ENCODE assay signal across 8 mouse cellular contexts in the genomic region with DNA sequence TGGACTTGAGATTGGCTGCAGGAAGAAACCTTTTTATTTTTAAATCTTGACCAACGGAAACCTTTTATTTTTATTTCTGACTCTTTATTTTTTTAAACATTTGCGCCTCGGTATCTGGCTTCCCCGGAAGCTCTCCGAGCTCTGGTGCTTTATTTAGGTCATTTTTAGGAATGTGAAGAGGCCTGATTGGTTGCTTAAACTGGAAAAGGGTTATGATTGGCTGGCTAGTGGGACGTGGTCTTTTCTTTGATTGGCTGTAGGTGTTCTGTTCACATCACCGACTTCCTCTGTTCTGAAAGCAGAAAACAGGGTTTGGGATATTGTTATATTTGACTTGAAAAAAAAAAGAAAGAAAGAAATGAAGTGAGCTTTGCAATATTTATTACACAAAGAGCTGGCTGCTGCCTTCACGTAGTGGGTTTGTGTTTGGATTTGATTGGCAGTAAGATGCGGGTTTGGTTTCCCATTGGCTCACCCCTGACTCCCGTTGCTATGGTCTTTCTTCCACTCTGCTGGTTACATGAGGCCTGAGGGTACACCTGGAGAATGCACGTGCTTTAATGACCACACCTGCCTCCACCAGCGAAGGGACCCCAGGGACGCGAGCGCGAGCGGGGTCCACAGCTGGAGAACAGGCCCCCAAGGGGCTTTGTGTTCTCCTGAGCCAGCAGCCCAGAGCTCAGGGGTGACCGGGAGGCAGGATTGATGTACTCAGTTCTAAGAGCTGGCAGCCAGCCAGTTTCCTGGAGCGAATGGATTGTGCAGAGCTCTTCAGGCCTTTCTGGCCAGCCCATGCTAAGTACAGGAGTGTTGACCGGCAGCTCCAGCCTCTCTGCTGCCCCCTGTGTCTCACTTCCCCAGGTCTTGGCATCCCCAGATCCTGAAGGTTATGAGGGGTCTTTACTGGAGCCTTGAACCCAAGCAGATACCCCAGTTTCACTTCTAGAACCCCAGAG. TPM values are rescaled to one million over a fixed set of nuclear protein-coding genes. Genes with fewer than 3 reads are reported as not detected.
DNase-seq lines count a peak whose midpoint lies in the region; ATAC-seq and TF ChIP-seq lines count a peak whose summit lies in the region.

No protein-coding gene starts in this region.

- TF ChIP-seq POLR2A in heart, adult 2 months (IDR thresholded peaks at IDR 0.05; ENCODE audit: insufficient read depth, low read depth, low read length), result no peak

- no peaks in the 10 kb centered on the region for H3K9me3 ChIP-seq in limb, embryonic 15.5 days
- no peaks in the 10 kb centered on the region for H3K9me3 ChIP-seq in neural tube, embryonic 15.5 days (replicated peaks)

- intact Hi-C loops in heart, adult 2 months (cut with DNase I), result loop anchor here (2.0 kb wide), 1 partner anchor 22 kb away; the partner anchor contains the start of gene Clstn1

- H3K27ac ChIP-seq in heart, adult 2 months, result peak overlapping the region; percentile 63
- H3K27ac ChIP-seq in limb, embryonic 15.5 days, result no peak overlapping the region
- peak overlapping the region; percentile 89 for H3K27ac ChIP-seq in neural tube, embryonic 15.5 days (replicated peaks)

- no peak for ATAC-seq in limb, embryonic 15.5 days (ENCODE audit: insufficient number of reproducible peaks, low FRiP score, low TSS enrichment, low read depth)
- ATAC-seq in neural tube, embryonic 15.5 days (ENCODE audit: low FRiP score), result peak; percentile 67

- no peaks in the 10 kb centered on the region for H3K36me3 ChIP-seq in heart, adult 2 months (ENCODE audit: control insufficient read depth, insufficient read depth, low read length)
- H3K36me3 ChIP-seq in limb, embryonic 15.5 days, result peaks cover 7% of the 10 kb centered on the region
- peaks cover 6% of the 10 kb centered on the region for H3K36me3 ChIP-seq in neural tube, embryonic 15.5 days

- DNase-seq in layer of hippocampus, adult 11-12 months (ENCODE audit: low spot score), result peak; percentile 64
- DNase-seq in layer of hippocampus, postnatal 36 days, result no peak
- peak; percentile 65 to 88 for DNase-seq in cerebellum, postnatal 4 days (ENCODE audit: low spot score in 2 of 2)
- DNase-seq in heart, adult 2 months, result peak; percentile 81 to 87
- DNase-seq in kidney, adult 11 months, result peak; percentile 75
- no peak for DNase-seq in T-cell, adult 2 months (ENCODE audit: low spot score)

- no peak overlapping the region for H3K9ac ChIP-seq in heart, adult 2 months (ENCODE audit: low read depth, low read length)
- H3K9ac ChIP-seq in limb, embryonic 15.5 days, result no peak overlapping the region
- 0 out of 2 replicates have a peak overlapping the region, but pooled peaks have one; percentile 4 for H3K9ac ChIP-seq in neural tube, embryonic 15.5 days (replicated peaks)

- H3K4me1 ChIP-seq in heart, adult 2 months (ENCODE audit: control insufficient read depth, insufficient read depth, low read length), result peaks cover 17% of the 10 kb centered on the region
- H3K4me1 ChIP-seq in limb, embryonic 15.5 days, result peaks cover 42% of the 10 kb centered on the region
- peaks cover 44% of the 10 kb centered on the region for H3K4me1 ChIP-seq in neural tube, embryonic 15.5 days

- no peaks in the 10 kb centered on the region for H3K27me3 ChIP-seq in heart, adult 2 months (ENCODE audit: control insufficient read depth, insufficient read depth, low read length)
- no peaks in the 10 kb centered on the region for H3K27me3 ChIP-seq in limb, embryonic 15.5 days
- no peaks in the 10 kb centered on the region for H3K27me3 ChIP-seq in neural tube, embryonic 15.5 days (replicated peaks)

- peak; percentile 46; the same call in 1 of the 2 replicates for TF ChIP-seq EP300 in heart, adult 2 months (IDR thresholded peaks at IDR 0.05; ENCODE audit: insufficient read depth, low read depth, low read length)

- no peaks in the 10 kb centered on the region; the same call in 1 of the 2 replicates for H3K79me2 ChIP-seq in heart, adult 2 months (replicated peaks; ENCODE audit: control insufficient read depth, insufficient read depth, low read length)

- peak; percentile 80 for TF ChIP-seq CTCF in heart, adult 2 months (IDR thresholded peaks at IDR 0.05)

- H3K4me2 ChIP-seq in limb, embryonic 15.5 days, result peak overlapping the region; percentile 22; the same call in 1 of the 2 replicates
- H3K4me2 ChIP-seq in neural tube, embryonic 15.5 days, result peak overlapping the region; percentile 58

- H3K4me3 ChIP-seq in heart, adult 2 months, result no peak overlapping the region
- H3K4me3 ChIP-seq in limb, embryonic 15.5 days, result no peak overlapping the region
- peak overlapping the region; percentile 26 for H3K4me3 ChIP-seq in neural tube, embryonic 15.5 days (replicated peaks)

- WGBS in heart, adult 2 months, result 36% methylated on average over 20 of the region's 20 CpGs
- 44% methylated on average over 20 of the region's 20 CpGs for WGBS in limb, embryonic 15.5 days
- 24% methylated on average over 20 of the region's 20 CpGs for WGBS in neural tube, embryonic 15.5 days

RNA-seq across cellular contexts. Expression of gene Clstn1, which starts 21.5 kb away (rescaled TPM):
- total RNA-seq in layer of hippocampus, postnatal 36 days (2021), result 100 to 1,000 TPM; 747 to 821 TPM
- 10 to 100 TPM; 86.7 to 88.3 TPM for total RNA-seq in heart, adult 2 months (2021)
- 25.6 and 26.3 TPM in 2 replicates for polyA plus RNA-seq in heart, adult 2 months (2012; rRNA removed)
- polyA plus RNA-seq in limb, embryonic 15.5 days (2015; fragmentation: Nextera tagmentation; extraction: Ambion mirVana), result 39.4 and 56.1 TPM in 2 replicates
- polyA plus RNA-seq in neural tube, embryonic 15.5 days (2015; fragmentation: Nextera tagmentation; extraction: Ambion mirVana), result 142 and 188 TPM in 2 replicates

RNA-seq across cellular contexts. Expression of gene Ctnnbip1, which starts 46.7 kb away (rescaled TPM):
- total RNA-seq in layer of hippocampus, postnatal 36 days (2021), result 10 to 100 TPM; 33.6 to 37.4 TPM
- total RNA-seq in heart, adult 2 months (2021), result 10 to 100 TPM; 25.0 to 27.3 TPM
- polyA plus RNA-seq in heart, adult 2 months (2012; rRNA removed), result 25.5 and 26.0 TPM in 2 replicates
- polyA plus RNA-seq in limb, embryonic 15.5 days (2015; fragmentation: Nextera tagmentation; extraction: Ambion mirVana), result 58.9 and 64.4 TPM in 2 replicates
- 92.7 and 103 TPM in 2 replicates for polyA plus RNA-seq in neural tube, embryonic 15.5 days (2015; fragmentation: Nextera tagmentation; extraction: Ambion mirVana)

Comparison
In these comparisons a context has a peak if more than half of its experiments do, and no peak if none do; other contexts are left out.
1. DNase-seq: peak in layer of hippocampus, adult 11-12 months (single experiment), cerebellum, postnatal 4 days (2 of 2), heart, adult 2 months (2 of 2) and kidney, adult 11 months (single experiment); none in layer of hippocampus, postnatal 36 days (0 of 2) and T-cell, adult 2 months (single experiment).